Mouse (Mus musculus) left cerebral cortex, postnatal 10 days (tissue): ENCODE measurements around the gene Ptprk. TPM values are rescaled to one million over a fixed set of nuclear protein-coding genes. Genes with fewer than 3 reads are reported as not detected.
A peak's percentile ranks its signal among the peaks of the same experiment; 100 is the strongest.

Source experiments
- DNase-seq, 2 experiments: peaks; one replicate each; pipeline ENCODE4 v3.0.0; 2021 to 2022; ENCODE audit warnings: low spot score in 2 of 2, mixed read lengths in 1 of 2; ENCODE audit errors: extremely low spot score in 1 of 2
- intact Hi-C: fragments of 180-260 bp; cut with DNase I; formaldehyde crosslinking; loops from one replicate; pipeline ENCODE4 v1.15.1; 2025
- total RNA-seq, 2 experiments: library from RNA; stranded (reverse); gene quantifications; 2 replicates each; pipeline ENCODE4 v1.2.3; 2021

The Ptprk gene
- total RNA-seq, 2 experiments from 2014 or later: 117 to 140 TPM

DNA sequence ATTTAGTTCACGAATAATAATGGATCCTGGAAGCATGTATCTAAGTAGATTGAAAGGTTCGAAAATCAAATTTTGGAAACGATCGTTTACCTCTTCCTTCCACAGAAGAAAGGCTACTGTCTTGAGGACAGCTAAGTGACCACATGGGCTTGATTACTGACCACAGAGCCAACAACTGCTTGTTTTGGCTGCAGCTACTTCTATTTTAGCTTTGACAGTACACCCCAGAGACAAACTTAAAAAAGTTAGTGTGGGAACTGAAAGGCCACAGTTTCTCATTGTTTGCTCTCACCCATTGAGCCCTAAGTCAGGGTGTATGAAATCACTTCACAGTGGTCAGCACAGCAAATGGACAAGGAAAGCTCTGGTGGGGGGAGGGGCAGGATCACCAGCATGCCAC is 174.4 kb downstream of the Ptprk start:
- intact Hi-C loops: no loop called here
- DNase-seq: peak in 1 of 2 experiments; percentile 24

DNA sequence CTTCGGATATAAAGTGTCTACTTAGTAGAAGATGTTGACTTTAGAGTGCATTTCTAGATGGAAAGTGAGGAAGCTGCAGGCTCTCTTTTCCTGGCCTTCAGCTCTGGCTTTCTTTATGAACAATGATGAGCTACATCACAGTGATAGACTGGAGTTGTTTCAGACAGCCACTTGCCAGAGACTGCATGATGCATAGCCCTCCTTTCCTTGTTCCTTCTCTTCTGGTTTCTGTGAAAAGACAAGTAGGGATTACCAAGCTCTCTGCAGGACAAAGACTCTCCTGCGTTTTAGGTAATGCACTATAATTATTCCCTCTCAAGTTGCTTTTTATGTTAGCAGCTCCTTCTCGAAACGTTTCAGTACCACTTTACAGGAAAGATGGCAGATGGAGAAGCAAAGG is 176.8 kb downstream of the Ptprk start:
- intact Hi-C loops: no loop called here
- no peak for DNase-seq

DNA sequence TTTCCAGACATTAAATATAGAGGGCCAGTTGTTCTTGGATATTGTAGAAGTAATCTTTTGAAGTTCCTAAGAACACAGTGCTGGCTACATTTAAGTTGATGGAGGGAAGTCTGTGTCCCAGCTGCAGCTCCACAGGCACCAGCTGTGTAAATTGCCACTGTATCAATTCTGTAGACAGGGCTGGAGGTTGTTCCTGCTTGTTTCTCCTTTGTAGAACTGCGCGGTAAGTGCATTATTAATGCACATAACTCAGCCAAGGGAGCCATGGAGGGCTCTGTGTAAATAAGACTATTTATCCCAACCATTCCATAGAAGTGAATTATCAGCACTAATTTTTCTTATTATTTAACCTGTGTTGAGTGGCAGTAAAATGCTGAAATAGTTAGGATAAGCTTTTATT is 186.0 kb downstream of the Ptprk start:
- no peak for DNase-seq
- intact Hi-C loops: no loop called here

DNA sequence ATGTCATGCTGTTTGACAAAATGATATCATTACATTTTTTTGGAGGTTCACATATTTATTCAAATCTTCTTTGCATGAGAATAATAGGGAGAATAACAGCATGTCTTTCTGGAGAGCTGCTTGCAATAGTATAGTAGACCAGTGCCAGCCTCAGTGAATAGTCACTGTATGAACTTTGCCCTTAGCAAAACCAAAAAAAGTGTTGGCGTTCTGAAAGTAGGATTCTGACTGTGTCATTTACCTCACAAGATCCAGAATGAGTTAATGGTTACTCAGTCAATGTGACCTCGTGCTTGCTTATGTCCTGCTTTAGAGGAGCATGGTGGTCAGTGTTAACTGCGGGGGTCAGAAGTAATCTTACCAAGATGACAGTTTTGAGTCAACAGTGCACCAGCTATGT is 187.5 kb downstream of the Ptprk start:
- intact Hi-C loops: no loop called here
- DNase-seq: no peak

DNA sequence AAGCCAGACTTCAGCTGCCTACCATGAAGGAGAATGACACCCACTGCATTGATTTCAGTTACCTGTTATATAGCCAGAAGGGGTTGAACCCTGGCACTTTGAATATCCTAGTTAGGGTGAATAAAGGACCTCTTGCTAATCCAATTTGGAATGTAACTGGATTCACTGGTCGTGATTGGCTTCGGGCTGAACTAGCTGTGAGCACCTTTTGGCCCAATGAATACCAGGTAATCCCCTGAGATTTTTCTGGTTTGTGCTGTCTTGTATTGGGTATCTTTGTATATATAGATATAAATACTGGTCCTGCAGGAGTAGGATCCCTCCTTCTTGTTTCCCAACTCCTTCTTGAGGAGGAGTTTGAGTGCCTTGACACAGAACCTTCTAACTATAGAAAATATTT is 188.9 kb downstream of the Ptprk start:
- intact Hi-C loops: no loop called here
- no peak for DNase-seq

DNA sequence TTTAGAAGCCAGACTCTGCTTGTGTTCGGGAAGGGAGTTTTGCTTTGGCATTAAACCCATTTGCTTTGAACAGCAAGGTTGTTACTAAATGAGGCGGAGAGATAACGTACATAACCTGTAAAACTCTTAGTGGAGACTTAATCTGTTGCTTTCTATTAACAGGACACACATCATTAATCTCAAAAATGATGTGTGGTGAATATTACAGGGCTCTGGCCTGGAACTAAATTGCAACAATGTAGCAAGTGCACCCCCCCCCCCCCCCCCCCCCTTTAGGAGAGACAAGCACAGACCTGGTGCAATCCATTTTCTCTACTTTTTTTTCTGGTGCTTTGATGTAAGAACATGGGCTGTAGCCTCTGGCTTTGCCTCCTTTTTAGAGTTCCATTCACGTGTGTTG is 195.7 kb downstream of the Ptprk start:
- no peak for DNase-seq
- intact Hi-C loops: no loop called here

DNA sequence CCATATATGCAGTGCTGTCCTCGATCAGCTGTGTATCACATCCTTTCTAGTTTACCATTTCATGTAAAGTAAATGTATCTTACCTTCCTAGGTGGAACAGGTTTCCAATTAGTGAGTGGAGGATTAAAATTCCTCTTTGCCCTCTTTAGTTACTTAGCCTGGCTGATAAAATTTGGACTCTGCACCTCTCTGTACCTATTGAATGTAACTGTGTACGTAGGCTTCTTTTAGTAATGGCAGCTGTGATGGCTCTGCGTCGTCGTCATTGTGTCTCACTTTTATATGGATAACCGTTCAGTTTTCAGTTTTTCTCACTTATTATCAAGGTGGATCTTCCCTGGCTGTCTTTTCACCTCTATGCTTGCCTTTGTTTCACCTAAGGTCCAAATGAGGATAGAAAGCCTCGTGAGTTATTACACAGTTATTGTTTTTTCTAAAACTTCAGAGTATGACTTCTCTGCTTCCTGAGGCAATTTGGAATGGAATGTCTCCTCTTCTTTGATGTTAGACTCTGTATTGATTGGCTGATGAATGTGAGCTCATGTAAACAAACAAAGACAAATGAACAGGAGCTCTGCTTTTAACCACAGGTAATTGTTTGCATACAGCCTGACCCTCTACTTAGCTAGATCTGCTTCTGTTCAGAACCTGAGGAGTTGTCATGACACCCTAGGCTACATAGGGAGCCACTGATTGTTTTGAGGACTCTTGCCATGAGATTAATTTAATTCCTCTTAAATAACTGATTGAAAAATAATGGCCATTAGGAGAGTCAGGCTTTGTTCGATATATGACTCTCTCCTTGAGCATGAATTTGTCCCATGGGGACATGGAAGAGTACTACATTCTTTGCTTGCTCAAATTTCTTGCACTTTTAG is 197.3 kb downstream of the Ptprk start:
- intact Hi-C loops: no loop called here
- no peak for DNase-seq

DNA sequence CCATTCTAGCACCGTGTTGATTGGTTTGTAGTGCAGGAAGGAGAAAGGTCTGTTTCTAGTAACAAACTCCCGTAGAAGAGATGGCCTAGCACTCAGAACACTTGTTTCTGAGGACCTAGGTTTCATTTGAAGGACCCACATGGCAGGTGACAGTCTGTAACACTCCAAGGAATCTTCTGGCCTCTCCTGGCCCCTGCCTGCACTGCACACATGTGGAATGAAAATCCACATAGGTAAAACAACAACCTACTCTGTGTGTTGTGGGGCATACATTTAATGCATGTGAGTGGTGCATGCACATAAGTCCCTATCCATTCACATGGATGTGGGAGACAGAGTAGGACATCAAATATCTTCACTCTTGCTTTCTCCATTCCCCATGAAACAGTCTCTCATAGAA is 204.1 kb downstream of the Ptprk start:
- intact Hi-C loops: no loop called here
- no peak for DNase-seq

DNA sequence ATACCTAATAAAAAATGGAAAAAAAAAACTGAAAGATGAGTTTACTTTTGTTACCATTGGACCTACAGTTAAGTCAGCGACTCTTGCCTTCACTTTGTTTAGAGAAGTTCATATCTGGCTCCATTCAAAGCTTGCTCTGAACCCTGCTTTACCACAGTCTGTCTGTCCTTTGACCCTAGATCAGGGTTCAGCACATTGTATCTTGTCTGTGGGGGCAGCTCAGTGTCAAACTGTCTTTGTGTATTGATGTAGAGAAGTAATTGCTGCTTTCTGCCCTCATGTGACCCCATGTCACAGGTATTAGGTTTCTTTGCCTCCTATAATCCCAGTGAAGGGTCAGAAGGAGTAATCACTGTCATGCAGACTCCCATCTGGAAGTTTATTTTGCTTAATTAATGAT is 222.9 kb downstream of the Ptprk start:
- intact Hi-C loops: no loop called here
- no peak for DNase-seq

DNA sequence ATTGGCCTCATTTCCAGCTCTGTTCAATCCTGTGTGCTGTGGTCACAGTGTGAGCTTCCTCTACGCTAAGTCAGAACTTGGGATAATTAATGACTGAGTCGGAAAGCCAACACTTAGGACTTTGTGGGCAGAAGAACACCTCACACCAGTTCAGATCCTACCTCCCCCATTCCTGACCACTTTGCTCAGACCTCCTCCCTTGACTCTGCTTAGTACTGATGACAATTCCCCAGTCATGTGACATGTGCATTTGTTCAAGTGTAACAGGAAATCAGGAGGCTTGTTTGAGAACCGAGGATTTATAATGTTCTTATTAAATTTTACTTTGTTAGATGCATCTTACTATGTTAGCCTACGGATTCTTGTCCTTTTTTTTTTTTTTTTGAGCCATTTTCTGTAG is 224.6 kb downstream of the Ptprk start:
- intact Hi-C loops: no loop called here
- DNase-seq: no peak

DNA sequence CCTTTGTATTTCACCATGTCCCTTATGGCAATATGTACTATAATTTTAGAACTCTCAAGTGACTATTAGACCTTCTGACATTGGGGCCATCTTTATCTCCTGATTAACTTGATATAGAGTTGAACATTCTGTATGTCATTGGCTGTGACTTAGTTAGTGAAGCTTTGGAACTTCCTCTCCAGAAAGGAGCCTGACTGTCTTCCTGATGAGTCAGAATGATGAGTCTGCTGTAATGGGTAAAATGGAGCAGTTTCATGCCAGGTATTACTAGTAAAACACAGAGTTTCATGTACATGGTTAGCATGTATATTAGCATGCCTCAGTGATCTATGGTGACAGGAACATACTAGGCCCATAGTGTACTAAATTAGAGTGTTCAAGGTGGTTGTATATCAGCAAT is 229.2 kb downstream of the Ptprk start:
- no peak for DNase-seq
- intact Hi-C loops: no loop called here

DNA sequence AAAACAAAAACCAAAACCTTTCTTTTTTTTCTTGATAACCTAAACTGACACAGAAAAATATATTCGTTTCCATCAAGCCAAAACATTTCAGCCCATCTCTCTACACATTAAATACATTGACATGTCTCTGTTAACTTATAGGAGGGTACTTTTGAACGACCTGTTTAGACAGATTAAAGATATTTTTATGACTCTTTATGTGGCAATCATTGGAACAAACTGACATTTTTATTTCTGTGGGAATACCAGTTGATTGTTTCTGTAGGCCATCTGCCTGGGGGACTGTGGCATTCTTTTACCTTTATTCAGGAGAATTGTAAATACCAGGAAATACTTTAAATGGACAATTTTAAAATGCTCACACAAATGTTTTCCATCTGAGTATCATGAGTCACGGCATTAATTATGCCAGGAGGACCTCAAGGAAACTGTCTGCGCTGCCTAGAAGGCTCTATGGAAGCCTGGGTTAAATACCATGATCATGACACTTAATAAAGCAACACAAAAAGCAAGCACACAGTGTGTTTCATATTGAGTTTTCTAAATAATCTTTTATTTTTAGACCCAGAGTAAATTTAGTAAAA is 229.8 kb downstream of the Ptprk start:
- DNase-seq: no peak
- intact Hi-C loops: no loop called here

DNA sequence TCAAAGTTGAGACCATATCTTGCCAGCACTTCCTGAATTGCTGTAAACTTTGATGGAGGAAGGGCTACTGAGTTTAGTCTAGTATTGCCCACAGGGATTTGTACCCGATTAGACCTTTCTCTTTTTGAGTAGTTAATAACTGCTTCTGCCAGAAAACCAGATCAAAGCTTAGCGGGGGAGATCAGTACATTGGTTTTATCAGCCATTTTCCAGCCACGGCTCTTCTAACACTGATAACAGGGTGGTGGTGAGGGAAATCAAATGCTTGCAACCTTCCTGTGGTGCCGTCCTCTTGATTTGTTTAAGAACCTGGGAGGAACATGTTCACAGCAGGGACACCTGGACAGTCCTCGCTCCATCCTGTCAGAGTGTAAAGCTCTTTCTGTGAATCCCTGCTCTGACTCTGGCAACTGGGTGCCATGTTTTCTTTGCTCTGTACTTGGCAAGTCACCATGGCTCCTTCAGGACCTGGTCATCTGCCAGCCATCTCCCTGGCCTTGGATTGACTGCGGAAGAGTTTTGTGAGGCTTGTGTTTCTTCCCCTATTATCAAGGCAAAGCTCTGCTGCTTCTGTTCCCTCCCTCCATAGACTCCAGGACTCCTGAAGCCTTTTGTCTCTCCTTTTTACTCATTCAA is 231.9 kb downstream of the Ptprk start:
- DNase-seq: peak in 1 of 2 experiments; percentile 25
- intact Hi-C loops: no loop called here

DNA sequence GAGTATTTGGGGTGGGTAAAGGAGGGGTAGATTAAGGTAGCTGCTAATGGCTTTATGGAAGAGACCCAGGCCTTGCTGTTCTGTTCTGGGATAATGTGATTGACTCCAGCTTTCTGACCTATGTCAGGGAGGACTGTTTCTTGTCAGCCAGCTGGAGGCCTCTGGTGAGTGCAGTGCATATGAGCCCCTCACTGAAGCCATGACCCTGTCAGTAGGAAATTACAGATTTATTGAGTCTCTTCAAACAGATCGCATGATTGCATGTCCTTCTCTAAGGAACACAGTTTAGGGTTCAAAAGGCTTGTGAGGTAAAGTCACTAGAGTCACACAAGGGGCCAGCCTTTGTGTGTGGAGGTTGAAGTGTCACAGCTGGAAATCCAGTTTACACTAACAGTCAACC is 236.7 kb downstream of the Ptprk start:
- intact Hi-C loops: no loop called here

DNA sequence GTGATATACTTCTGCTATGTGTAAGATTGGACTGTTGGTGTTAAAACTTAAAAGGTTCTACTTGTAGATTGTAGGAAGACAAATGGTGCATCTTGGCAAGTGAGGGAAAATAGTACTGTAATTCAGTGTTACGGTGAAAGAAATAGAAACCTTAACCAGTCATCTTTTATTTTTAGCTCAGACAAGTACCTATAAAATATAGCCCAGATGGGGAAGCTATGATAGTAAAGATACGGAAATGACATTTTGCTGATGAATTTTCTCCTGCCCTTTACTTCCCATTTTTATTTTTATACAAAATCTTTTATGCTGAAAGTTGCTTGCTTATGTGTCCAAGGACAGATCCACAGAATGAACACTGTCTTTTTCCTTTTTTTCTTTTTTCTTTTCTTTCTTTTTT is 248.4 kb downstream of the Ptprk start:
- intact Hi-C loops: no loop called here
- no peak for DNase-seq

More for the DNA sequence above, 236.7 kb downstream of the Ptprk start:
- no peak for DNase-seq

DNA sequence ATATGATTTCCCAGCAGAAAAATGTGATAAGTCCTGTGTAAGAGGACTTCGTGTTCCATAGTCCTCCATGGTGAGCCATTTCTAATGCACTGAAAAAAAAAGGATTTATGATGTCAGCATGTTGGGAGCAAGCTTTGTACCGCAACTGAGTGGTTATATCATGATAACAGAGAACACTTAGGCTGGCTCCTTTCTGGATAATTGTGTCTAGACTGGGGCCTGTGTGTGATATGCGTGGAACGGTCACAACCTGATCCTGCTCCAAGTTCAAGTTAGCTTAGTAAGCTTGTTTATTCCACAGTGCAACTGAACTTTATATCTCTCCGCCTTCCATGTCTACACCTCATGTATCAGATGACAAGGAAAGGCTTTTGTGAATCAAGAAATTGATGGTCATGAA is 260.6 kb downstream of the Ptprk start:
- intact Hi-C loops: no loop called here
- DNase-seq: no peak

DNA sequence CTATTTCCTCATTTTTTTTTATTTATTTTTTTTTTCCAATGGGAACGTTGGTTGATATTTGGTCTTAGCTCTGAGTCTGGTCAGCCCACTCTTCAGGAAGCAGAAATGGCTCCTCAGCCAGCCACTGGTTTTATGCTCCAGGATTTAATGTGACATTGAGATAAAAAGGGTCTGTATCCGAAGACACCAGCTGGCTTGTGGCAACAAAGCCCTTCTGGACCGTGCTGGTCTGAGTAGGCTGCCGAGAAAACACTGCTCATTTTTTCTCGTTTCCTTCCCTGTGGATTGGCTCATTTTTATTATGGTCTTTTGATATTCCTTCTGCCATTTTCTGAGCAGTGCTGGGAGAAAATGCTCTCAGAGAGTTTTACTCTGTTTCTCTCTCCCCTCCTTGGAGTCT is 263.9 kb downstream of the Ptprk start:
- no peak for DNase-seq
- intact Hi-C loops: no loop called here

DNA sequence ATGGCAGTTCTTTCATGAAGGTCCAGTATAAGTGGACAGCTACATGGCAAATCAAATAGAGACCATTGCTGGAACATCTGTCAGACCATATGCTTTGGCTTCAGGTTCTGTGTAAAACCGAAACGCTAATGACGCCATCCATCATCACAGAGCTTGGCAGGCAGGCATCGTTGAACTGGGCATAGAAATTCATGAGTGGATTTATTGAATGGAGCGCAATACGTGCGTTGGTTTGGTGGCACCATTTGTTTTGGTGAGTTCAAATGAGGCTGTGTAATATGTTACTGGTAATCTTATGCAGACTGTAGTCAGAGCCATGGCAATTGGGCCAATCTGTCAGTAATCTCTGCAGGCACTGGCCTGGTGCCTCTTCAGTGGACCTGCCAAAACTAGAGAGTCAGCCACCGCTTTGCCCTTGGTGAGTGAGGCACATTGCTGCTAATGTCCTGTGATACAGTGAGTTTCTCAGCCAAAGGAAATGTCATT is 270.6 kb downstream of the Ptprk start:
- intact Hi-C loops: no loop called here
- DNase-seq: peak in 1 of 2 experiments; percentile 21

DNA sequence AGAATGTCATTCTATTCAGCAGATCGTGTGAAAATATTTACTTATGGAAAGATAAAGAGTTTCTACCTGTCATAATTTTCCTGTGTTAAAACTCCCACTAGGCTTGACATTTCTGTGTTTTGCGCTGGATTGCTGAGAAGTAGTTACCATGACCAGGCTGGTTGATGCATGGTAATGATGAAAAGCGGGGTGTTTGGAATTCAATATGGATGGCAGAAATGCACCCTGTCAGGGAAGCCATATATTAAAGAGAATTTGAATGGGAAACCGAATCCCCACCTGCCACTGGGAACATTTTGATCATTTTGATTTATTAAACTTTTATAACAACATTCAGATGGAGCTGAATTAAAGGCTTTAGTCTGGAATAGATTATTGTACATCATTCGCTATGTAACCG is 290.7 kb downstream of the Ptprk start:
- no peak for DNase-seq
- intact Hi-C loops: no loop called here

DNA sequence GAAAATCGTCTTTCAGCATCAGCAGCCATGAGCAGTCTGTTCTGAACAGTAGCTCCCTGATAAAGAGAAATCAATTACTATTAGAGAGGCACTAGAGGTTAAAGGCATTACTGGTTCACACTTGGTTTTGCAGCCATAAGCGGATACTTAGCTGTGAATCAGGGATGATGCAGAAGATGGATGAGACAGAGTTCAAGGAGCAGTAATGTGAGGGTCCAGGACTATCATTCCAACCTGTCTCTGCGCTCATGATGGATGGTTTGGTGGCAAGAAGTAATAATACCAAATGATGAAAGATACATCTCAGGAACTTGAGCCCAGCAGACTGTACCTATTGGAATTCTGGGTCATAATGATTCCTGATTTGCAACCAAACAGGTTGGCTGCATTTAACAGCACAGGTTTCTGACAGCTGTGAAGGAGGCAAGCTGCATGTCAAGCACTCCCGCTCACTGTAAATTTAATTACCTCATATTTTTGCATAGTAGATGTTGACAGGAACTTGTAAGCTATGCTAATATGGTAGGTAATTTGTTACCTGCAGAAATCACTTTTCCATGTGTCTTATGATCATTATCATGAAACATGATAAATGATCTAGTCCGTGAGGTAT is 291.6 kb downstream of the Ptprk start:
- intact Hi-C loops: no loop called here
- no peak for DNase-seq
